Mouse (Mus musculus): ENCODE measurements around the gene Ppil4.

- no peak for TF ChIP-seq POLR2A (IDR thresholded peaks at IDR 0.05; ENCODE audit: extremely low read depth, insufficient read depth, low read length)
- no peak for TF ChIP-seq CTCF (IDR thresholded peaks at IDR 0.05; ENCODE audit: low read depth, low read length)
Observed at GRCm38 (mm10) chr10:7826106-7826505, 33.4 kb downstream of the Ppil4 start.
